Mouse (Mus musculus) CH12.LX (cell line): ENCODE data around the gene Dennd2c. TPM values are rescaled to one million over a fixed set of nuclear protein-coding genes. Genes with fewer than 3 reads are reported as not detected.

Experiments used
- DNase-seq: peaks from one replicate; pipeline ENCODE4 v3.0.0-alpha.2; 2013; ENCODE audit errors: extremely low read depth
- H3K27ac ChIP-seq: 2 replicates; pipeline ENCODE4 v1.5.1; 2012; ENCODE audit warnings: low read depth, mild to moderate bottlenecking, control low read depth, moderate library complexity; ENCODE audit not compliant: insufficient read depth
- H3K27me3 ChIP-seq: replicated peaks from 2 replicates; pipeline ENCODE3; 2012; ENCODE audit warnings: inconsistent platforms
- H3K36me3 ChIP-seq, 2 experiments: replicated peaks in 1 of 2; 2 replicates each; pipeline versions ENCODE3 to v1.6.1; 2012; ENCODE audit warnings: inconsistent platforms in 1 of 2, low read length in 1 of 2, mild to moderate bottlenecking in 1 of 2, mixed read lengths in 1 of 2, moderate library complexity in 1 of 2; ENCODE audit not compliant: control insufficient read depth in 1 of 2, insufficient read depth in 1 of 2
- H3K4me1 ChIP-seq, 2 experiments: 2 replicates each; pipeline ENCODE4 v1.6.1; 2012; ENCODE audit warnings: inconsistent platforms in 1 of 2, moderate library complexity in 1 of 2; ENCODE audit not compliant: insufficient read depth in 2 of 2, control insufficient read depth in 1 of 2
- H3K4me2 ChIP-seq: 2 replicates; pipeline ENCODE4 v1.6.1; 2012; ENCODE audit warnings: low read depth, mild to moderate bottlenecking, control low read depth; ENCODE audit not compliant: poor library complexity, insufficient read depth, severe bottlenecking
- H3K4me3 ChIP-seq, 3 experiments: fragments of 150-350 bp in 1 of 3; sonication (generic) in 1 of 3; replicated peaks in 1 of 3; 2 replicates each; pipeline versions ENCODE3 to v1.5.1; 2011 to 2012; ENCODE audit warnings: low read depth in 2 of 3, low read length in 2 of 3, mild to moderate bottlenecking in 2 of 3, moderate library complexity in 2 of 3, control low read depth in 1 of 3, improper control_type of control experiment in 1 of 3, inconsistent platforms in 1 of 3, mixed read lengths in 1 of 3; ENCODE audit not compliant: poor library complexity in 1 of 3
- H3K79me2 ChIP-seq: replicated peaks from 2 replicates; pipeline ENCODE4 v1.6.1; 2012; ENCODE audit warnings: mild to moderate bottlenecking, moderate library complexity; ENCODE audit not compliant: control insufficient read depth, poor library complexity, insufficient read depth, severe bottlenecking; ENCODE audit errors: extremely low read depth
- H3K9ac ChIP-seq: 2 replicates; pipeline ENCODE4 v1.6.1; 2012; ENCODE audit warnings: low read depth, mild to moderate bottlenecking, control low read depth, moderate library complexity; ENCODE audit not compliant: insufficient read depth
- H3K9me3 ChIP-seq: replicated peaks from 2 replicates; pipeline ENCODE3; 2012; ENCODE audit warnings: low read length, inconsistent platforms, mixed read lengths
- CHD2 ChIP-seq: IDR thresholded peaks from 2 replicates; pipeline ENCODE4 v1.6.1; 2011; ENCODE audit warnings: low read length, improper control_type of control experiment
- CTCF ChIP-seq, 2 experiments: IDR thresholded peaks in 1 of 2; conservative IDR thresholded peaks in 1 of 2; 2 replicates each; pipeline ENCODE4 v1.5.1; 2011 to 2012; ENCODE audit warnings: low read depth in 2 of 2, low read length in 2 of 2, improper control_type of control experiment in 1 of 2, inconsistent platforms in 1 of 2, mild to moderate bottlenecking in 1 of 2, moderate library complexity in 1 of 2
- EP300 ChIP-seq: IDR thresholded peaks from 2 replicates; pipeline ENCODE4 v1.6.1; 2011; ENCODE audit warnings: low read length, improper control_type of control experiment
- ETS1 ChIP-seq: conservative IDR thresholded peaks from 2 replicates; pipeline ENCODE4 v1.6.1; 2012; ENCODE audit warnings: low read depth, mild to moderate bottlenecking, inconsistent platforms, low read length, improper control_type of control experiment, moderate library complexity
- GABPA ChIP-seq: IDR thresholded peaks from 2 replicates; pipeline ENCODE4 v1.6.1; 2012; ENCODE audit warnings: low read depth, low read length, improper control_type of control experiment, inconsistent platforms; ENCODE audit not compliant: insufficient replicate concordance
- IRF4 ChIP-seq: IDR thresholded peaks from 2 replicates; pipeline ENCODE4 v1.6.1; 2014; ENCODE audit warnings: low read depth, mild to moderate bottlenecking, inconsistent platforms, low read length, improper control_type of control experiment
- JUN ChIP-seq: IDR thresholded peaks from 2 replicates; pipeline ENCODE4 v1.6.1; 2011; ENCODE audit warnings: low read depth, mild to moderate bottlenecking, low read length, improper control_type of control experiment, moderate library complexity; ENCODE audit not compliant: insufficient read depth
- JUND ChIP-seq: conservative IDR thresholded peaks from 2 replicates; pipeline ENCODE4 v1.6.1; 2011; ENCODE audit warnings: low read depth, low read length, improper control_type of control experiment
- KAT2A ChIP-seq: IDR thresholded peaks from 2 replicates; pipeline ENCODE4 v1.6.1; 2012; ENCODE audit warnings: low read length, improper control_type of control experiment, inconsistent platforms; ENCODE audit not compliant: insufficient replicate concordance
- MAZ ChIP-seq: IDR thresholded peaks from 2 replicates; pipeline ENCODE4 v1.6.1; 2012; ENCODE audit warnings: low read depth, mild to moderate bottlenecking, inconsistent platforms, low read length, improper control_type of control experiment, moderate library complexity
- MXI1 ChIP-seq: IDR thresholded peaks from 2 replicates; pipeline ENCODE4 v1.6.1; 2011; ENCODE audit warnings: mild to moderate bottlenecking, low read depth, low read length, improper control_type of control experiment
- MYC ChIP-seq: IDR thresholded peaks from 2 replicates; pipeline ENCODE4 v1.6.1; 2011; ENCODE audit warnings: low read depth, mild to moderate bottlenecking, improper control_type of control experiment, low read length
- RAD21 ChIP-seq: IDR thresholded peaks from 2 replicates; pipeline ENCODE4 v1.6.1; 2011; ENCODE audit warnings: low read depth, mild to moderate bottlenecking, low read length, improper control_type of control experiment, moderate library complexity
- RCOR1 ChIP-seq: conservative IDR thresholded peaks from 2 replicates; pipeline ENCODE4 v1.6.1; 2012; ENCODE audit warnings: low read depth, mild to moderate bottlenecking, inconsistent platforms, low read length, improper control_type of control experiment
- TBP ChIP-seq: conservative IDR thresholded peaks from 2 replicates; pipeline ENCODE4 v1.6.1; 2011; ENCODE audit warnings: low read depth, low read length, improper control_type of control experiment
- TCF12 ChIP-seq: IDR thresholded peaks from 2 replicates; pipeline ENCODE4 v1.6.1; 2014; ENCODE audit warnings: low read depth, mild to moderate bottlenecking, inconsistent platforms, low read length, improper control_type of control experiment
- ZMIZ1 ChIP-seq: IDR thresholded peaks from 2 replicates; pipeline ENCODE4 v1.6.1; 2012; ENCODE audit warnings: low read depth, mild to moderate bottlenecking, inconsistent platforms, low read length, improper control_type of control experiment
- ZNF384 ChIP-seq: IDR thresholded peaks from 2 replicates; pipeline ENCODE4 v1.6.1; 2012; ENCODE audit warnings: low read depth, low read length, improper control_type of control experiment, inconsistent platforms
- dilution Hi-C: fragments of 300-500 bp; cut with MboI; formaldehyde crosslinking; loops from 2 replicates; pipeline ENCODE4 v1.14.3; 2020; ENCODE audit warnings: low sequenced_read_pairs; ENCODE audit not compliant: extremely low pct_unique_long_range_greater_than_20kb, extremely low pct_ligation_motif_present
- in situ Hi-C: fragments of 300-500 bp; cut with MboI; formaldehyde crosslinking; loops from 3 replicates; pipeline ENCODE4 v1.14.3; 2019; ENCODE audit warnings: low sequenced_read_pairs, low pct_ligation_motif_present, low pct_unique_long_range_greater_than_20kb, mixed read lengths
- polyA plus RNA-seq: library from polyadenylated mRNA; unstranded; fragments of >175 nt; gene quantifications from 2 replicates; pipeline ENCODE4 v1.2.1, GENCODE M21; 2012; ENCODE audit warnings: low read depth; ENCODE audit not compliant: insufficient read length
- total RNA-seq, 2 experiments: library from RNA; depleted of rRNA; stranded (reverse); fragments of 300-350 nt in 1 of 2; fragments of >200 nt in 1 of 2; gene quantifications; 2 replicates each; pipeline ENCODE4 v1.2.3; 2012 to 2014

Gene Dennd2c
- total and polyA plus RNA-seq, 3 experiments = 0.13 to 0.27 (median 0.19) TPM

GRCm38 (mm10) chr3:103211101-103211500, 108.7 kb downstream of the Dennd2c start:
- TF ChIP-seq JUND (no peak), TCF12 (no peak), IRF4 (no peak), RCOR1 (no peak), CHD2 (no peak), JUN (no peak), MXI1 (no peak), ZMIZ1 (no peak), ETS1 (no peak), EP300 (no peak)
- H3K9me3 ChIP-seq = peaks cover 1% of the 10 kb centered on the region
- H3K4me3 ChIP-seq = no peak overlapping the region
- H3K9ac ChIP-seq = no peak overlapping the region
- H3K4me2 ChIP-seq = no peak overlapping the region
- no peaks in the 10 kb centered on the region for H3K36me3 ChIP-seq
- peaks cover 3 to 13% of the 10 kb centered on the region in 2 experiments for H3K4me1 ChIP-seq
- H3K79me2 ChIP-seq = no peaks in the 10 kb centered on the region
- H3K27ac ChIP-seq = no peak overlapping the region
- no peaks in the 10 kb centered on the region for H3K27me3 ChIP-seq
- in situ Hi-C loops = loop anchor here (25.0 kb wide), 1 partner anchor 151 kb away; no protein-coding TSS in a partner anchor
- dilution Hi-C loops = no loop called here
- DNase-seq = no peak

GRCm38 (mm10) chr3:103212142-103212541, 109.7 kb downstream of the Dennd2c start:
- no peaks in the 10 kb centered on the region for H3K36me3 ChIP-seq
- H3K9me3 ChIP-seq = peaks cover 1% of the 10 kb centered on the region
- H3K27me3 ChIP-seq = no peaks in the 10 kb centered on the region
- no peak overlapping the region for H3K9ac ChIP-seq
- TF ChIP-seq KAT2A = no peak
- no peak for TF ChIP-seq ZNF384
- no peak for TF ChIP-seq ZMIZ1
- no peak for TF ChIP-seq ETS1
- no peak for TF ChIP-seq TBP
- TF ChIP-seq RAD21 = no peak
- TF ChIP-seq GABPA = no peak
- no peak for TF ChIP-seq CTCF (conservative IDR thresholded peaks at IDR 0.05 in 1 of 2, IDR thresholded peaks at IDR 0.05 in 1 of 2; ENCODE audit: low read depth in 2 of 2, low read length in 2 of 2)
- TF ChIP-seq MYC = no peak
- no peak for TF ChIP-seq MAZ
- no peak for DNase-seq
- in situ Hi-C loops = loop anchor here (25.0 kb wide), 1 partner anchor 150 kb away; no protein-coding TSS in a partner anchor
- H3K4me2 ChIP-seq = no peak overlapping the region
- no peak overlapping the region for H3K4me3 ChIP-seq
- H3K27ac ChIP-seq = no peak overlapping the region
- H3K79me2 ChIP-seq = no peaks in the 10 kb centered on the region
- peaks cover 0 to 5% of the 10 kb centered on the region in 2 experiments; a peak in 2 of 4 replicates for H3K4me1 ChIP-seq
- dilution Hi-C loops = no loop called here
